Mouse (Mus musculus) WW6 (cell line): ENCODE data around the gene Il12rb1.
A peak's percentile ranks its signal among the peaks of the same experiment; 100 is the strongest.
"Not testable (repeated sequence)": the region's sequence is repeated elsewhere in the genome, so short reads cannot be mapped to it uniquely, and the experiment has no call there.

ENCODE experiments used
- DNase-seq: peaks from one replicate; pipeline ENCODE4 v3.0.0-alpha.2; 2013; ENCODE audit warnings: low read depth, low spot score

The Il12rb1 gene

DNA sequence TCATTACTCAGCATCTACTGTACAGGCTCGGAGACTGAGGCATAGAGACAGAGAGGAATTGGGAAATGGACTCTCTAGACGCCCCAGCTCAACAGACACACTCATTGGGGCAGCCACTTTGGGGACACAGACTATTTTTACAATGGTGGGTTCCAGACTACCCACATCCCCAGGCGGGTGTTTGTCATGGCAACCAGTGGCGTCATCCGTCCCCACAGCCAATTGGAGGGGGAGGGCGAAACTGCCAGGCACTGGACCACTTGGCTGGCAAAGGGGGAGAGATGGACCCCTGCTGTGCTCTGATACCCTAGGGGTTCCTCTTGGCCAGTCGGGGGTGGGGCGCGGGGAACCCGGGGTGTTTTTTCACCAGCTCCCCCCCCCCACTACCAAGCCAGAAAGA lies 7.6 kb upstream of the Il12rb1 start:
- no peak for DNase-seq

DNA sequence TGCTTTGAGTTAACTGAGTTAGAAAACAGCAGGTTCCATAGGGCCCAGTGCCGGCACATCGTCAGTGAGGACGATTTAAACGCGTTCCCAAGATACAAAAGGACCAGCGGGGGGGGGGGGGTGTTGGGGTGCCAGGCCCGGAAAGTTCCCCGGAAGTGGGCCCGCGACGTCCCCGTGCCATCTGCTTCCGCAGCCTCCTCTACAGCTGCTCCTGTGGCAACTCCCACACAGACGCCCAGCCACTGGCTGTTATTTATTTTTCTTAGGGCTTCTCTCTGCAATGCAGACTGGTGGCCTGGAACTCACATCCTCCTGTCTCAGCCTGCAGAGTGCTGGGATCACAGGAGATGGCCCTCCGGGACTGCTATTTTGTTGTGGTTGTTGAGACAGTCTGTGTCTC lies 7.1 kb upstream of the Il12rb1 start:
- DNase-seq: no peak

GRCm38 (mm10) chr8:70801830-70802229 lies 6.4 kb upstream of the Il12rb1 start:
- no peak for DNase-seq

DNA sequence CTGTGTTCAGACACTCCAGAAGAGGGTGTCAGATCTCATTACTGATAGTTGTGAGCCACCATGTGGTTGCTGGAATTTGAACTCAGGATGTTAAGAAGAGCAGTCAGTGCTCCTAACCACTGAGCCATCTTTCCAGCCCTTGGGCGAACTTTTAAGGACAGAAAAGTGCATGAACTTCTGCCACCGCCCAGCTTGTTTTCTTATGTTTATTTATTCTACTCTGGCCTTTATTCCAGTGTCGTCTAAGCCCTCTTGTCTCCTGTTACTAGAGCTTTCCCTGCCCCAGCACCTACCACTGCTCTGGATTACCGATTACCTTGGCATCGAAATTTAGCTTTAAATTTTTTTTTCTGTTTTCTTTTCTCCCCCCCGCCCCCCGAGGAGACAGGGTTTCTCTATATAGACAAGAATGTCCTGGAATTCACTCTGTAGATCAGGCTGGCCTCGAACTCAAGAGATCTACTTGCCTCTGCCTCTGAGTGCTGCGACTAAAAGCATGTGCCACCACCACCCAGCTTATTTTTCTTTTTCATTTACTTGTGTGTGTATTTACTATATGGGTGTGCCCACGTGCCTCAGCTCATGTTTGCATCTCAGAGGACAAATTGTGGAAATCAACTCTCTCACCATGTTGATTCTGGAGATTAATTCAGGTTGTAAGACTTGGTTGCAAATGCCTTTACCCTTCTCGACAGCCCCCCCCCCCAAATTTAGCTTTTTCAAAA lies 5.3 kb upstream of the Il12rb1 start:
- DNase-seq: no peak

GRCm38 (mm10) chr8:70803761-70804480 lies 4.3 kb upstream of the Il12rb1 start:
- DNase-seq: no peak

GRCm38 (mm10) chr8:70804481-70805206 lies 3.6 kb upstream of the Il12rb1 start, which contains the start of gene Mast3:
Gene Mast3, minus strand, starts transcription at chr8:70805054.
- DNase-seq: peak; percentile 75

GRCm38 (mm10) chr8:70806541-70806940 lies 1.7 kb upstream of the Il12rb1 start:
- DNase-seq: no peak

DNA sequence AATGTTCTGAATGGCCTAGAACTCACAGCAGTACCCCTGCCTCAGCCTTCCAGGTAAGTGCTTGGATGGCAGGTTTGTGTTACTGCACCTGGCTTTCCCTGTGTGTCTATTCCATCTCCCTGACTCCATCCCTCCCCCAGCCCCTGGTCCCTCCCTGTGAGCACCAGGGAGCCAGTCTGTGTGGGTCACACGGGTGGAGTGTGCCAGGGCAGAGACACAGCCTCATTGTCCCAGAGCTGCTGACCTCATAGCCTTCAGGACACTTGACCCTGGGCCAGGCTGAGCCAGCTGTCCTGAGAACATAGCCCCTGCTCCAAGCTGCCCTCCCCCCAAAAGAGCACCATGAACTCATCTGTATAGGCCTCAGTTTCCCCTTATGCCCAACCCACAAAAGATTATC lies 945 bp upstream of the Il12rb1 start:
- no peak for DNase-seq

GRCm38 (mm10) chr8:70808955-70809701 lies 879 bp downstream of the Il12rb1 start:
- no peak for DNase-seq

- DNase-seq: no peak
These were observed 2.9 kb downstream of the Il12rb1 start for GRCm38 (mm10) chr8:70810962-70811680.

- DNase-seq: no peak
These were observed 3.8 kb downstream of the Il12rb1 start for GRCm38 (mm10) chr8:70812055-70812454.

DNA sequence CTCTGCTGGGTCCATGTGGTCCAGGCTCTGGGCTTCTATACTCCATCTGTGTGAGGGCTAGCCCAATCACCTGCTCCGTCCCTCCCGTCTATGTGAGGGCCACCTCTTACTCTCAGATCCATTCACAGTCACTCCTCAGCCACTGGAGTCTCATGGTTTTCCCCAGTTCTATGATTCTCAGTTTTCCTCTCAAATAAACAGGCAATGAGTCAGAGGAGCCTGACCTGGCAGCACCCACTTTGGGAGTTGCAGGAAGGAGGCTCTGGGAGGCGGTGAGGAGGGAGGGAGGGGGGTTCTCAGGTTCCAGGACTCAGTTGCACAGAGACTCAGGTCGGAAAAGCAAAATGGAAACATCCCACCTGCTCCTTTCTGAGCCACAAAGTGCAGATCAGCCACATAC lies 4.6 kb downstream of the Il12rb1 start:
- DNase-seq: no peak

DNA sequence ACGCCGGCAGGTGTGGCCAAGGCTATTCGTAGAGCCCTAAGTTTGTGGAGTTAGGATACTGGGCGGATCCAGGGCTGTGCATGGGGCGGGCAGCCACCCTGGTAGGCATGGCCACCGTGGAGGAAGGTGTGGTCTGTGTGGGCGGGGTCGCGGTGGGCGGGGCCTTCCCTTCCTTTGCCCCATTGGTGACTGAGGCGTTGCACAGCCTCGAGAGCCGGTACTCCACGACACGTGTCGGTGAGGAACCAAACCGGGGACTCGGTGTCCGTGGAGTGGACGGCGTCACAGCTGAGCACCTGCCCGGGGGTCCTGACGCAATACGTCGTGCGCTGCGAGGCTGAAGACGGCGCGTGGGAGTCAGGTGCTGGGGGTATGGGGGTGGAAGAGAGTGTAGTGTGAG lies 8.4 kb downstream of the Il12rb1 start:
- DNase-seq: no peak

DNA sequence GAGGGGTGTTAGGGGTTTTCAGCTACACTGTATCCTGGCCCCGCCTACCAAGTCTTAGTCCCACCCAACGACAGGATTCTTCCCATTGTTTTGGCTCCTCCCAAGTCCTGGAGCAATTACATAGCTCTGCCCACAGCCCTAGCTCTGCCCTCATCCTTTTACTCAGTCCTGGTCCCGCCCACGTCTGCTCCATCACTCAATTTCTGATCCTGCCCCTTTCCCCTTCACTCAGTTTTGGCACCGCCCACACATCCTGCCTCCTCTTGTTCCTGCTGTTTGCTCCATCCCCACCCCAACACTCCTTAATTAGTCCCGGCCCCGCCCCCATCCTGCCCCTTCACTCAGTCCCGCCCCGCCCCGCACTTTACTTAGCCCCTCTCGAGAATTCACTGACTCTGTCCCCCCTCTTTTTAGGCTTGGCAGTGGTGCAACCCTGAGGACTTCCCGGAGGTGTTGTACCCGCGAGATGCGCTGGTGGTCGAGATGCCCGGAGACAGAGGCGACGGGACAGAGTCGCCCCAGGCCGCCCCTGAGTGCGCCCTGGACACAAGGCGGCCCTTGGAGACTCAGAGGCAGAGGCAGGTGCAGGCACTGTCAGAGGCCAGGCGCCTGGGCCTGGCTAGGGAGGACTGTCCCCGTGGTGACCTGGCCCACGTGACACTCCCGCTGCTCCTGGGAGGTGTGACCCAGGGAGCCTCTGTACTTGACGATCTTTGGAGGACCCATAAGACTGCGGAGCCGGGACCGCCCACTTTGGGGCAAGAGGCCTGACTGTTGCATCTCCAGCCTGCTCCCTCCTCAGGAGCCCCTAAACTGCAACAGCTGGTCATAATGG lies 12.1 kb downstream of the Il12rb1 start:
- peak; percentile 99 for DNase-seq

GRCm38 (mm10) chr8:70821399-70821962 lies 13.2 kb downstream of the Il12rb1 start:
- no peak for DNase-seq

GRCm38 (mm10) chr8:70821992-70822391 lies 13.7 kb downstream of the Il12rb1 start:
- no peak for DNase-seq

DNA sequence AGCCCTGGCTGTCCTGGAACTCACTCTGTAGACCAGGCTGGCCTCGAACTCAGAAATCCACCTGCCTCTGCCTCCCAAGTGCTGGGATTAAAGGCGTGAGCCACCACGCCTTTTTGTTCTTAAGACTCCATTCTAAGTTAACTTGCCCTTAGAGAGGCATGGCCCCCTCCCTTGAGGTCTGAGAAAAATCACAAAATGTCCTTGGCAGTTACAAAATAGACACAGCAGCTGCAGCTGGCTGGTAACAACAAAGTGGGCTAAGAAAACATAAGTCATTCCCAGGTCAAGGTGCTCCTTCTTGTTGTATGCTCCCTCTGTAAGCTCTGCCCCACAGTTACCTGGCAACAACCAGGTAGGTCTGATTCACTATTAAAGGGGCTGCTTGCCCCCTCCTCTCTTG lies 14.3 kb downstream of the Il12rb1 start:
- not testable (repeated sequence) for DNase-seq

DNA sequence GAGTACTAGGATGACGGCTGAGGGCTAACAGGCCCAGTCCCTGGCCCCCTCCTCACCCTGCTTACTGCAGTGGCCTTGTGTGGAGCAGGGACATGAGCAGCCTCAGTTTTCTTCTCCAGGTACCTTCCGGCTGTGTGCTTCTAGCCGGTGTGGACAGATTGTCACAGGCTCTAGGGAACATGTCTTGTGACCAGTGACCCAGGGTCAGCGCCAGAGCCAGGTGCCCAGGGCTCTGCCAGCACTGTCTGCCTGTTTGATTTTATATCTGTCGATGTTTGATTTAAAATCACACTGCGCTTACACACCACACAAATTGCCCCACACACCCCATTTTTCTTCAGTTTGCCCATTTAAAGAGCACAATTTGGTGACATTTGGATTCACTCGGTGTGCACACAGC lies 15.6 kb downstream of the Il12rb1 start:
- no peak for DNase-seq

DNA sequence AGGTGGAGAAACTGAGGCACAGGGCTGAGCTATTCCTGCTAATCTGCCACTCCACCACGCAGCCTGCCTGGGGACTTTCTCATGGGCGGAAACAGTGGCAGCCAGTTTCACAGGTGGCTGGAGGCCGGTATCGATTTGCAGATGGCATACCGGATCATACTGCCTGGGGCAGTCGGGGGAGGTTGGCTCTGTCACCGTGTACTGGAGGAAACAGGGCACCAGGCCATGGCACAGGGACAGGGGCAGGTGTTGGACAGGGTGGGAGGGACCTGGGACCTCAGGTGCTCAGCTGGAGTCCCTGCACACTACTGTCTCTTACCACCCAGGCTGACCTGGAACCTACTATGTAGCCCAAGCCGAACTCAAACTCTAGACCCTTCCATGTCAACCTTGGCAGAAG lies 17.6 kb downstream of the Il12rb1 start:
- DNase-seq: no peak

DNA sequence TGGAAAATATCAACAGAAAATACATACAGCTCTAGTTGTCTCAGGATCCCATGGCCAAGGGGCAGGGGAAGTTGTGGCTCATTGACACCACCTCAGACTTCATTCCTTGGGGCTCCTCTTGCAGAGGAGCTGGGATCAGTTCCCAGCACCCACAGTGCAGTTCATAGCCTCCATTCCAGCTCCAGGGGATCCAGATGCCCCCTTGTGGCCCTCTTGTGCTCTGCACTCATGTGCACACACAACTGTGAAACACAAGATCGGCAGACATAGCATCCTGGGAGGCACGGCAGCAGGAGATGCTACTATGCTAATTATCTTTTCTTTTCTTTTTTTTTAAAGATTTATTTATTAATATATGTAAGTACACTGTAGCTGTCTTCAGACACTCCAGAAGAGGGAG lies 18.8 kb downstream of the Il12rb1 start:
- DNase-seq: no peak
